Mouse (Mus musculus) lung, postnatal 0 days (tissue): ENCODE results near the gene Ugcg.

Experiments used
- CTCF ChIP-seq: IDR thresholded peaks from 2 replicates; pipeline ENCODE4 v1.5.1; 2016; ENCODE audit warnings: antibody characterized with exemption, mild to moderate bottlenecking
- EP300 ChIP-seq: IDR thresholded peaks from 2 replicates; pipeline ENCODE4 v1.6.1; 2016; ENCODE audit warnings: antibody characterized with exemption, mild to moderate bottlenecking, control low read depth

DNA sequence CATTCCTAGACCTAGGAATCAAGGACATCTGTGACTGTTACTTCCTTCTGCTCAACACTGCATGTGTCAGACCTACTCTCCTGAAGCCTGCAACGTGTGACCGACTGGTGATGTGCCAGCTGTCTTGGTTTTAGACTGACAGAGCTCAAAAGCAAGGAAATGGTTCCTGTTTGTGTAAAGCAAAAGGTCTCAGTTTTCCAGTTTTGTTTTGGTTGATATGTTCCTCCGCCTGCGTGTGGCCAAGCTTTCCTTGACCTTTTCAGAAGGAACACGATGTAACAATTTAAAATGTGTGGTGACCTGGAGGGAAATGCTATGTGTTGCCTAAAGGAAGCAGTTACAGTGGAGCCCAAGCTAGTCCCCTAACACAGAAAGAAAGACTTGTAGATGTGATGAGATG lies 19.1 kb upstream of the Ugcg start:
- no peak for TF ChIP-seq CTCF
- TF ChIP-seq EP300 = no peak
